Mouse (Mus musculus) T-helper 2 cell (primary cell): ENCODE measurements around the gene Pafah1b3.

ENCODE experiments used
- in situ Hi-C: fragments of 300-600 bp; cut with MboI, MseI; formaldehyde crosslinking; loops from one replicate; pipeline ENCODE4 v1.15.1; 2025; ENCODE audit warnings: high pct_unique_total_duplicates

The Pafah1b3 gene

GRCm38 (mm10) chr7:25269545-25270271, 28.1 kb downstream of the Pafah1b3 start:
- in situ Hi-C loops = loop anchor here (5.0 kb wide), 1 partner anchor 47 kb away; the partner anchor contains the start of genes Dedd2 and Zfp526

GRCm38 (mm10) chr7:25269029-25269428, 28.8 kb downstream of the Pafah1b3 start:
- in situ Hi-C loops = loop anchor here (5.0 kb wide), 1 partner anchor 47 kb away; the partner anchor contains the start of genes Dedd2 and Zfp526

GRCm38 (mm10) chr7:25268588-25268987, 29.2 kb downstream of the Pafah1b3 start:
- in situ Hi-C loops = loop anchor here (5.0 kb wide), 1 partner anchor 46 kb away; the partner anchor contains the start of genes Dedd2 and Zfp526

GRCm38 (mm10) chr7:25267751-25268463, 29.9 kb downstream of the Pafah1b3 start:
- in situ Hi-C loops = loop anchor here (5.0 kb wide), 1 partner anchor 46 kb away; the partner anchor contains the start of genes Dedd2 and Zfp526

GRCm38 (mm10) chr7:25267301-25267750, 30.5 kb downstream of the Pafah1b3 start, which contains the start of gene Cic:
Cic (plus strand) TSS chr7:25267704.
- in situ Hi-C loops = loop anchor here (5.0 kb wide), 1 partner anchor 45 kb away; the partner anchor contains the start of genes Dedd2 and Zfp526

- in situ Hi-C loops = loop anchor here (5.0 kb wide), 1 partner anchor 44 kb away; the partner anchor contains the start of genes Dedd2 and Zfp526
Measured at GRCm38 (mm10) chr7:25266180-25266962, 31.4 kb downstream of the Pafah1b3 start.

- in situ Hi-C loops = loop anchor here (5.0 kb wide), 1 partner anchor 43 kb away; the partner anchor contains the start of genes Dedd2 and Zfp526
Measured at GRCm38 (mm10) chr7:25265743-25266142, 32.0 kb downstream of the Pafah1b3 start.

GRCm38 (mm10) chr7:25263968-25264870, 33.6 kb downstream of the Pafah1b3 start:
- in situ Hi-C loops = no loop called here

GRCm38 (mm10) chr7:25261896-25262295, 35.9 kb downstream of the Pafah1b3 start:
- in situ Hi-C loops = no loop called here

- in situ Hi-C loops = no loop called here
Measured at GRCm38 (mm10) chr7:25251822-25252221, 46.0 kb downstream of the Pafah1b3 start.

GRCm38 (mm10) chr7:25251071-25251791, 46.6 kb downstream of the Pafah1b3 start:
- in situ Hi-C loops = no loop called here

- in situ Hi-C loops = no loop called here
Measured at GRCm38 (mm10) chr7:25250141-25250972, 47.4 kb downstream of the Pafah1b3 start, which contains the start of gene Erf. Erf (minus strand) TSS chr7:25250761.

GRCm38 (mm10) chr7:25249314-25250140, 48.3 kb downstream of the Pafah1b3 start:
- in situ Hi-C loops = no loop called here

- in situ Hi-C loops = no loop called here
Measured at GRCm38 (mm10) chr7:25248846-25249313, 48.9 kb downstream of the Pafah1b3 start.

- in situ Hi-C loops = no loop called here
Measured at GRCm38 (mm10) chr7:25248018-25248647, 49.7 kb downstream of the Pafah1b3 start.

- in situ Hi-C loops = no loop called here
Measured at GRCm38 (mm10) chr7:25247498-25247897, 50.3 kb downstream of the Pafah1b3 start.

GRCm38 (mm10) chr7:25246759-25247137, 51.0 kb downstream of the Pafah1b3 start:
- in situ Hi-C loops = no loop called here
